Mouse (Mus musculus) bone marrow, adult 2 months (tissue): ENCODE data around the gene Tenm4. TPM values are rescaled to one million over a fixed set of nuclear protein-coding genes. Genes with fewer than 3 reads are reported as not detected.

Experiments used
- H3K27ac ChIP-seq: fragments of 200-500 bp; 2 replicates; pipeline ENCODE4 v1.5.1; 2012; ENCODE audit warnings: low read depth, mild to moderate bottlenecking, control low read depth, inconsistent platforms, low read length; ENCODE audit not compliant: control insufficient read depth, poor library complexity, insufficient read depth
- H3K4me1 ChIP-seq: fragments of 200-500 bp; 2 replicates; pipeline ENCODE4 v1.6.1; 2011; ENCODE audit warnings: low read length; ENCODE audit not compliant: control insufficient read depth, insufficient read depth
- H3K4me3 ChIP-seq: fragments of 200-500 bp; replicated peaks from 2 replicates; pipeline ENCODE3; 2011; ENCODE audit warnings: mild to moderate bottlenecking, low read depth, low read length, control low read depth; ENCODE audit not compliant: control insufficient read depth
- CTCF ChIP-seq: fragments of 200-500 bp; IDR thresholded peaks from 2 replicates; pipeline ENCODE4 v1.5.1; 2011; ENCODE audit warnings: low read length, control low read depth; ENCODE audit not compliant: control insufficient read depth, insufficient read depth
- POLR2A ChIP-seq: fragments of 200-500 bp; IDR thresholded peaks from 2 replicates; pipeline ENCODE4 v1.6.1; 2011; ENCODE audit warnings: low read depth, mild to moderate bottlenecking, control low read depth, low read length, borderline replicate concordance; ENCODE audit not compliant: control insufficient read depth
- WGBS: fragments of 180-500 bp; shearing (Covaris S2); methylation state at CpG from one replicate; pipeline ENCODE4 v1.1.7; 2018; 5-methylcytosine and 5-hydroxymethylcytosine counted together
- polyA plus RNA-seq: library from polyadenylated mRNA; stranded (reverse); fragments of >200 nt; gene quantifications from 2 replicates; pipeline ENCODE4 v1.2.4, GENCODE M21; 2011; ENCODE audit warnings: low replicate concordance; ENCODE audit not compliant: missing spikeins, insufficient read depth, insufficient read length

The Tenm4 gene
- polyA plus RNA-seq, 1 experiment, result 1.3 TPM

DNA sequence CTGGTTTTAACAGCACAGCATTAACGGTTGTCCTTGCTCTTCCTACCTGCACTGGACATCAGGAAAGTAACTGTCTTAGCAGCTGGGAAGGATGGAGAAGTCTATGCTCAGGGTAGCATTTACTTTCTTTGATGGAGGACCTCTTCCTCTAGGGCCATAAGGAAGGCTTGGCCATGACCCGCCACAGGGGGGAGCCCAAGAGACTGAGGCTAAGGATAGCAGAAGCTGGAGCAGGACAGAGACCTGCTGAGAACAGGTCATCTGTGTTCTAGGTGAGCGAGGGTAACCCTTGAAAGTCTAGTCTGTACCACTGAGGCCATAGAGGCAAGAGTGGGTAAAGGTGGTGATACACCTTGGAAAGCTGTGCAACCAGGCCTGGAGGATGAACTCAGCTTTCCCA is 19.8 kb upstream of the Tenm4 start:
- WGBS, result 42% methylated on average over 3 of the region's 3 CpGs
- no peak overlapping the region for H3K27ac ChIP-seq
- peak; percentile 55; the same call in 1 of the 2 replicates for TF ChIP-seq CTCF
- no peak for TF ChIP-seq POLR2A

DNA sequence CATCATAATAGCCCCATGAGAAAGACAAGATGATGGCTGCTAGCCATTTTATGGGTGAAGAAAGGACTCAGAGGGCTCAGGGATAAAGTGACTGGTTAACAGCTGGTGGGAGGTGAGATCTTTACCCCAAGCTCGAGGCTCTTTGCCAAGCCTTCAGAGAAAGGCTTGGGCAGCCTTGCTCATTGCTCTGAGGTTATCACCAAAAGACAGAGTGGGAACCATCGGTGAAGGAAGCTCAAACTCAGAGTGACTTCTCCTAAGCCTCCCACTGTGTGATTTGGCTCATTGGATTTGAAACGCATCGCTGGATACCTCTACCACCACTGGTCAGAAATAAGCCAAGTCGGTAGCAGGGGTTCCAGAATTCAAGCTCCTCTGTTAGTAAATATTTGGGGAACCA is 19.1 kb upstream of the Tenm4 start:
- Histone ChIP-seq H3K27ac (no peak overlapping the region), H3K4me3 (no peak overlapping the region), H3K4me1 (no peaks in the 10 kb centered on the region)
- 43% methylated on average over 5 of the region's 5 CpGs for WGBS
- no peak for TF ChIP-seq POLR2A

More for the DNA sequence above, 19.8 kb upstream of the Tenm4 start:
- Histone ChIP-seq H3K4me3 (no peak overlapping the region), H3K4me1 (no peaks in the 10 kb centered on the region)

DNA sequence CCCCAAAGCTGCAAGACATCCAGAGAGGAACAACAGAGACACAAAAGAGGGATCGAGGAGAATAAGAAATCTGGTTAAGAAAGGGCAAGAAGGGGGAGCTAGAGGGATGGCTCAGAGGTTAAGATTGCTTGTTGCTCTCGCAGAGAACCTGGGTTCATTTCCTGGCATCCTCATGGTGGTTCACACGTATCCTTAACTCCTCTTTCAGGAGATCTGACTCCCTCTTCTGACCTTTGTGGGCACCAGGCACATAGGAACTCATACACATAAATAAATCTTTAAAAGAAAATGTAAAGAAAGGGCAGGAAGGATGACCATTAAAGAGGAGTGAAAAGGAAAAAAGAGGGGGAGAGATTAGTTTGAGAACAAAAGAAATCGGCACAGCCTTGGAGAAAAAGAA is 18.6 kb upstream of the Tenm4 start:
- 16% methylated on average over 4 of the region's 4 CpGs for WGBS
- TF ChIP-seq POLR2A, result no peak
- TF ChIP-seq CTCF, result no peak
- H3K27ac ChIP-seq, result no peak overlapping the region
- no peak overlapping the region for H3K4me3 ChIP-seq
- no peaks in the 10 kb centered on the region for H3K4me1 ChIP-seq

DNA sequence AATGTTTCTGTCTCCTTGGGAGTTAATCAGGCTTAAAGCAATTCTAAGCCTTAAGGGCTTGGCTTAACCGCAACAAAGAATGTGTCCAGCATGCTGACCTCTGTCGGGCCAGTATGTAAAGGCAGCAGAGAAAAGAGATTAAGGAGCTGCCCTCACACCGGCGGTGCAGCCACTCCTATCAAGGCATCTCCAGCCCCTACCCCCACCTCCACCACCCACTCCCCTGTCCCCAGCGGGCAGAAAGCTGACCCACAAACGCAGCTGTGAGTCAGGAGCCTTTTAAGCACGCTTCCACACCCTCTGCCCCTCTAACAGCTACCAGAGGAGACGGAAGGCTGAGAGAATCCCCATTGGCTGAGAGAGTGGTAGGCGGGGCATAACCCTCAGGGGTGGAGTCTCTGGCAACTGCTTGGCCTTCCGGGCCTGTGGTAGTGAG is 18.1 kb upstream of the Tenm4 start:
- Histone ChIP-seq H3K27ac (no peak overlapping the region), H3K4me1 (no peaks in the 10 kb centered on the region), H3K4me3 (no peak overlapping the region)
- no peak for TF ChIP-seq POLR2A
- no peak for TF ChIP-seq CTCF
- 1% methylated on average over 10 of the region's 10 CpGs for WGBS

DNA sequence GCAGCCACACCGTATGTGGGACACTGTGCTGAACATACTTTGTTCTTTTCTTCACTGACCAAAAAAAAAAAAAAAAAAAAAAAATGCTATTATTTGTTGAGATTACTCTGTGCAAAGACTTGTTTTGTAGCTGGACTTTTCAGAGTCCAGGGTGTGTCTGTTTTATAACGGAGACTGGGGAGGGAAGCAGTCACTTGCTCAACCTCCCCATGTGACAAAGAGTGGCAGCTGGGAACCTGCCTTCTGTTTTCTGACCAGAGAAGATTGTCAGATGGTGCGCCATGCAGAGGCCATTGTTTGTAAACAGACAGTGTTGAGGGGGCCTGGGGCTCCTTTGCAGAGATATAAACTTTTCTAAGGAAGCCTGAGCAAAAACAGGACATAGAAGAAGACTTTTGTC is 17.0 kb upstream of the Tenm4 start:
- Histone ChIP-seq H3K4me1 (no peaks in the 10 kb centered on the region), H3K27ac (no peak overlapping the region), H3K4me3 (no peak overlapping the region)
- WGBS, result 69% methylated on average over 3 of the region's 3 CpGs
- no peak for TF ChIP-seq CTCF
- TF ChIP-seq POLR2A, result no peak

DNA sequence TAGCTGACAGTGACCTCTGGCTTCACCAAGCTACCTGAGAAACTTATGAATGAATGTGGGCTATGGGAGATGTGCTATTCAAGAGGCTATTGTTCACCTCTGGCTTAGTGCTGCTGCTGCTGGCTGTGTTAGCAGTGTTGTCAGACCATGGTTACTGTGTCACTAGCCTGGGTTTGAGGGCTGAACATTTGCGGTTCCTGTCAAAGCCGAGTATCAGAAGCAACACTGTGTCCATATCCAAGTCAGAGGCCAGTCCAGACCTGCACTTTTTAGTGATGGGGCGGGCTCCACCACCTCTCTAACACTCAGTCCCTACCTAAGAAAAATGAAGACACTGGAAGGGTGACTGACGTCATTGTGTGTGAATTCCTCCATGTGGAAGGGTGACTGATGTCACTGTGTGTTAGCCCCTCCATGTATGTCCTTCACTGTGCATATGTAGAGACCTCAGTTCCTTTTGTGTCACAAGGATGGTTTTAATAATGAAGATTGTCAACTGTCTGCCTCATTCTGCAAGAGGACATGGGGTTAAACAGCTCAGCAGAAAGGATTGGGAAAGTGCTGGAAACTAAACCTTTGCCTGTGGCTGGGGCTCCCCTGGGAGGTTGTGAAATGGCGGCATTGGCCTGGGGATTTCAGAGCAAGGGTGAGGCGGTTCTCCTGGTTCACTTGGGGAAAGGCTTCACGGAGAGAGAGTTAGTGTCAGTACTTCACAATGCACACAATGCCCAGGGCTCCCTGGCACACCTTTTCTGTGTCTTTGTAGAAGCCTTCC is 14.4 kb upstream of the Tenm4 start:
- no peak overlapping the region for H3K27ac ChIP-seq
- WGBS, result 68% methylated on average over 7 of the region's 7 CpGs

DNA sequence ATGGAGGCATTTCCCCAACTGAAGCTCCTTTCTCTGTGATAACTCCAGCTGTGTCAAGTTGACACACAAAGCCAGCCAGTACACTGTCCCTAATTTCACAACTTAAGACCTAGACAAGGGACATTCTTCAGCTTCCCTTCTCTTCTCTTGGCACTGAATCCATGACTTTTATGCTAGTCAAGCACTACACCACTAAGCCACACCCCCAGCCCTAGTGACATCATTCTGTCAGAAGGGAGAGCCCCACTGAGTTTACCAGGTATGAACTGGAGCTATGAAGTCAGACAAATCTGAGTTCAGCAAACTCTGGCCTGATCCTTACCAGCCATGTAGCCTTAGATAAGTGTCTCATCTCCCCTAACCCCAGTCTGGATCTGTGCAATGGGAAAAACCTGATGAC is 6.9 kb upstream of the Tenm4 start:
- no peak overlapping the region for H3K27ac ChIP-seq
- no peak overlapping the region for H3K4me3 ChIP-seq
- TF ChIP-seq POLR2A (no peak), CTCF (no peak)
- H3K4me1 ChIP-seq, result no peaks in the 10 kb centered on the region

More for the DNA sequence above, 14.4 kb upstream of the Tenm4 start:
- TF ChIP-seq POLR2A, result no peak
- no peak for TF ChIP-seq CTCF
- H3K4me1 ChIP-seq, result no peaks in the 10 kb centered on the region
- H3K4me3 ChIP-seq, result no peak overlapping the region

DNA sequence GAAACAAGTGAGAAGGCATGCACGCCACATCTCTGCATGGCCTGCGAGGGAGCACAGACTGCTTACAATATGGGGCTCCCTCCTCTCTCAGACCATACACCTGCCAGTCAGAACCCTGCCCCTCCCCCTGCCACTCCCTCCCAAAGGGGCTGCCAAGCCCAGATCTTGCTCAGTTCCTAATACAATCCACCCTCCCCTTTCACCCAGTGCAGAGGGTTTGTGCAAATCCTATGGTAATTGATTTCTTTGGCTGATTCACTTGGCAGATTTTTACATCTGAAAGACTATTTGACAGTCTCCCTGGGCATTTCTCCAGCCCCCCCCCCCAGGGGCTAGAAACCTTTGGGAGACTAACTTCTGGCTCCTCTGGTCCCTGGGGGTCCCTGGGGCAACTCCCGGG is 2.1 kb upstream of the Tenm4 start:
- no peak overlapping the region for H3K27ac ChIP-seq
- whole genome bisulfite sequencing, result 73% methylated on average over 3 of the region's 3 CpGs
- TF ChIP-seq POLR2A (no peak), CTCF (no peak)
- H3K4me3 ChIP-seq, result no peak overlapping the region
- H3K4me1 ChIP-seq, result no peaks in the 10 kb centered on the region
